Mouse (Mus musculus) lung, embryonic 14.5 days (tissue): ENCODE results near the gene Dok1. TPM values are rescaled to one million over a fixed set of nuclear protein-coding genes. Genes with fewer than 3 reads are reported as not detected.

Source experiments
- ATAC-seq: fragments of 200-750 bp; cut with Nextera tagmentation; 2 replicates; pipeline ENCODE4 v1.8.0; 2017; ENCODE audit warnings: mild to moderate bottlenecking, moderate TSS enrichment, moderate library complexity; ENCODE audit not compliant: insufficient read depth
- DNase-seq: peaks from one replicate; pipeline ENCODE4 v3.0.0-alpha.2; 2015
- H3K27ac ChIP-seq: fragments of 300-500 bp; sonication (generic); 2 replicates; pipeline ENCODE4 v1.5.1; 2014; ENCODE audit warnings: low read depth, mild to moderate bottlenecking, moderate library complexity
- H3K27me3 ChIP-seq: fragments of 300-500 bp; sonication (generic); 2 replicates; pipeline ENCODE4 v1.6.1; 2014; ENCODE audit warnings: low read length, control low read depth; ENCODE audit not compliant: insufficient read depth
- H3K36me3 ChIP-seq: fragments of 300-500 bp; sonication (generic); 2 replicates; pipeline ENCODE4 v1.6.1; 2014; ENCODE audit warnings: control low read depth; ENCODE audit not compliant: insufficient read depth
- H3K4me1 ChIP-seq: fragments of 300-500 bp; sonication (generic); 2 replicates; pipeline ENCODE4 v1.6.1; 2014; ENCODE audit warnings: antibody characterized with exemption, control low read depth; ENCODE audit not compliant: insufficient read depth
- H3K4me2 ChIP-seq: fragments of 300-500 bp; sonication (generic); 2 replicates; pipeline ENCODE4 v1.6.1; 2014; ENCODE audit warnings: mild to moderate bottlenecking
- H3K4me3 ChIP-seq: fragments of 300-500 bp; sonication (generic); 2 replicates; pipeline ENCODE4 v1.5.1; 2014; ENCODE audit warnings: low read depth, low read length
- H3K9ac ChIP-seq: fragments of 300-500 bp; sonication (generic); 2 replicates; pipeline ENCODE4 v1.6.1; 2014
- H3K9me3 ChIP-seq: fragments of 300-500 bp; sonication (generic); 2 replicates; pipeline ENCODE4 v1.6.1; 2016; ENCODE audit warnings: low read depth, low read length, control low read depth
- CTCF ChIP-seq: IDR thresholded peaks from 2 replicates; pipeline ENCODE4 v1.5.1; 2016; ENCODE audit warnings: antibody characterized with exemption, low read depth
- WGBS: fragments of 180-500 bp; shearing (Covaris S2); extraction: QIAGEN DNeasy Blood & Tissue Kit; methylation state at CpG from one replicate; pipeline ENCODE4 v1.1.7; 2014; 5-methylcytosine and 5-hydroxymethylcytosine counted together
- polyA plus RNA-seq: library from polyadenylated mRNA; unstranded; fragments of >200 nt; fragmentation: Nextera tagmentation; extraction: Ambion mirVana; gene quantifications from 2 replicates; pipeline ENCODE4 v1.2.1, GENCODE M21; 2014

Gene Dok1
- polyA plus RNA-seq, 1 experiment from 2014 or later = 12.0 TPM

DNA sequence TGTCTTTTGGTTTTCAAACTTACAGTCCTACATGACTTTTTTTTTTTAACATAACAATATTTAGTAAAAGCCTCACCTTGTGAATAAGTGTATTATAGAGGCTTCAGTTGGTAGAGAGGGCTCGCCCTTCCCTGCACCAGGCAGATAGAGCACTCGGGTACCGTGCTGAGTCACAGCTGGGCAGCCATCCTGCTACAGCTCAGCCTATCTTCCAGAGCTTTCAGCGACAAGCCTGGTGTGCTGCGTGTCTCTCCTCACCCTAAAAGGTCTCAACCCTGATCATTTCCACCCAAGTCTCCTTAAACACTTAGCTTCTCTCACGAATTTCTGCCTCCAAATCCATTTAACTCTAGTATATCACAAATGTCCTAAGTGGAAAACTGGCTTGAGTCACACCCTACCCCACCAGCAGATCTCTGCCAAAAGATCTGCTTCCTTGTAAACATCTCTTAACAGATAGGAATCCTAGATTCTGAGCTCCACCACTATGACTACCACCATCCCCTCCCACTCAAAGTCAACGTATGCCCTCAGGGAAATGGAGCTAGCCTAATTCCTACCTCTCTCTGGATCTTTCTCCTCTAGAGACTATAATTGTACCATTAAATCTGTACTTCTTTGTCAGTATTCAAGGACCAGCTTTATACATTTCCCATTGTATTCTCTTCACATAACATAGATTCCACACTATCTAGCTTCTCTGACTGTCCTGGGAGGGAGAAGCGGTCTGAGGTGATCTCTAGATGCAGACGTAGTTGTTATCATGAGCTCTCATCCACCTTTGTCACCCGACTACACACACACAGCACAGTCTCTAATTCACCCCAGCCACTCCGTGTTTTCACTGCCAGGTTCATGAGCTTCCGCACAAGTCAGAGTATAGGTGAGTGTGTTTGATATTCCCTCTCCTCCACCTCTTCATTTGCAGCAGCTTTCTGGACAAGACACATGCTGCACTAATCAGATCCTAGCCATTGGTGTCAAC lies 18.5 kb downstream of the Dok1 start:
- peak; percentile 69; the same call in 1 of the 2 replicates for ATAC-seq
- H3K9me3 ChIP-seq = no peaks in the 10 kb centered on the region
- H3K9ac ChIP-seq = no peak overlapping the region
- H3K4me1 ChIP-seq = 0 out of 2 replicates have a peak, but pooled peaks cover 5% of the 10 kb centered on the region
- 51% methylated on average over 12 of the region's 12 CpGs for WGBS
- H3K27me3 ChIP-seq = no peaks in the 10 kb centered on the region
- H3K27ac ChIP-seq = no peak overlapping the region; the same call in 1 of the 2 replicates
- no peak for TF ChIP-seq CTCF
- no peak overlapping the region for H3K4me3 ChIP-seq
- DNase-seq = no peak
- no peak overlapping the region for H3K4me2 ChIP-seq
- H3K36me3 ChIP-seq = no peaks in the 10 kb centered on the region

DNA sequence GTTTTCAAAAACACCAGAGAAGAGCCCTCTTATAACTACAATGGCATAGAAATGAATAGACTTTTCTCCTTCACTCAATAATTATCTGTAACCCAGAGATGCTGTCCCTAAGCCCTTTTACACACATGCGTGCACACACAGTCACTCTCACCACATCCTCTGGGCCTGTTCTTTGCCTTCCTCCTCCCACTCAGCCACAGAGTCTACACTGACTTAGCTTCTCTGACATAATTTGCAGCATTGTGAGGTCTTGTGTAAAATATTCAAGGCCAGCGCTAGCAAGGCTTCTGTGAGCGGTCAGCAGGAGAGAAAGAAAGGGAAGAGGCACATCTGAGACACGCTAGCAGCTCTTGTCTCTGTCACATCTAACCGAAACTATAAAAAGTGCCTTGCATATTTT lies 19.8 kb downstream of the Dok1 start:
- no peak for TF ChIP-seq CTCF
- 70% methylated on average over 5 of the region's 5 CpGs for WGBS

DNA sequence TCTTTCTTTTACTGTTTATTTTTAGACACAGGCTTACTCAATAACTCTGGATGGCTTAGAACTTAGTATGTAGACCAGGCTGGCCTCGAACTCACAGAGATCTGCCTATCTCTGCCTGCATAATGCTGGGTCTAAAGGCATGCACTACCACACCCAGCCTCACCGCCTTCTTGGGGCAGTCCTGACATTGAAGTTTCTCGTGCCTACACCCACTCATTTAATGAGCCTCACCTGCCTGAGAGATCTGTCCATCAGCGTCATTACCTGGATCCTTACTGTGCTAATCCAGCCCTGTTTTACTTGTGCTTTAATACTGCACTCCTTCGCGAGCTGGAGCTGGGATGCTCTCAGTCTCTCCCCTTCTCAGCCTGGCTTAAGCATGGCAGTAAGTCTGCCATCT lies 21.5 kb downstream of the Dok1 start:
- 0 out of 2 replicates have a peak, but pooled peaks cover 5% of the 10 kb centered on the region for H3K4me1 ChIP-seq
- no peak overlapping the region for H3K4me2 ChIP-seq
- ATAC-seq (no peak), DNase-seq (no peak)
- H3K9me3 ChIP-seq = no peaks in the 10 kb centered on the region
- no peak overlapping the region for H3K27ac ChIP-seq
- no peak overlapping the region for H3K4me3 ChIP-seq
- no peak for TF ChIP-seq CTCF
- H3K27me3 ChIP-seq = no peaks in the 10 kb centered on the region
- no peaks in the 10 kb centered on the region for H3K36me3 ChIP-seq
- H3K9ac ChIP-seq = no peak overlapping the region
- 78% methylated on average over 6 of the region's 6 CpGs for WGBS

More for the DNA sequence above, 19.8 kb downstream of the Dok1 start:
- no peak for DNase-seq
- no peak for ATAC-seq
- no peaks in the 10 kb centered on the region for H3K9me3 ChIP-seq
- no peak overlapping the region for H3K4me2 ChIP-seq
- no peaks in the 10 kb centered on the region for H3K36me3 ChIP-seq
- H3K4me1 ChIP-seq = 0 out of 2 replicates have a peak, but pooled peaks cover 5% of the 10 kb centered on the region
- no peak overlapping the region for H3K4me3 ChIP-seq
- no peak overlapping the region for H3K9ac ChIP-seq
- no peak overlapping the region; the same call in 1 of the 2 replicates for H3K27ac ChIP-seq
- no peaks in the 10 kb centered on the region for H3K27me3 ChIP-seq

DNA sequence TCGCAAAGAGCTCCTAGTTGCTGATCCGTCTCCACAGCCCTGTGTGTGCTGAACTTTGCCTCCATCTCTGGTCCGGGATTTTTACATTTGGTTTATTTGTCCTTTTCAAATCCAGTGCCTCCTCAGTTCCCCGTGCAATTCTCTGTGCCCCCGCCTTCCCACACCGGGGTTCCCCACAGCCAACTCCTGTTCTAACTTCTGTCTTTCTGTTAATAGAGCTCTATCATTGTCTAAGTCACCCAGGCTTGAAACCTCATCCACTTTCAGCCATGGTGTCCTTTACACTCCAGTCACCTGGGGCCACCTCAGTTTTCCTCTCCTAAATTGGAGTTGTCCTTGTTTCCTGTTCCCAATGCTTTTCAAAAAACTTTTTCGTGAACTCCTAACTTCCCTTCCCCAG lies 22.0 kb downstream of the Dok1 start:
- no peak overlapping the region for H3K9ac ChIP-seq
- no peak for ATAC-seq

DNA sequence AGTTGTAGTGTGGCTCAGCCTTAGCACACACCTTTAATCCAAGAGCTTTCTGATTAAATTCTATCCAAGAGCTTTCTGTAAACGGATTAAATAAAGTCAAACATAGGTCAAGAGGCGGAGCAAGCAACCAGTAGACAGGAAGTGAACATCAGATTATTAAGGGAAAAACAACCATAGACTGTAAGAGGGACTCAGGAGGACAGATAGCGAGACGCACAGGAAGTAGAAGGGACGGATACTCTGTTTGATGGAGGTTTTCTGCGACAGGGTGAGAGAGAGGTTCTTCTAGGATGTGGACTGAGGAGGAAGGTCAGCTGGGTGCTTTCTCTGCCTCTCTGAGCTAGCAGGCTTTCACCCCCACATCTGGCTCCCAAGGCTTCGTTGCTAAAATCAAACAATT lies 23.3 kb downstream of the Dok1 start:
- ATAC-seq = no peak
- H3K4me3 ChIP-seq = no peak overlapping the region
- WGBS = 29% methylated on average over 7 of the region's 7 CpGs

More for the DNA sequence above, 22.0 kb downstream of the Dok1 start:
- Histone ChIP-seq H3K4me1 (0 out of 2 replicates have a peak, but pooled peaks cover 5% of the 10 kb centered on the region), H3K9me3 (no peaks in the 10 kb centered on the region), H3K27me3 (no peaks in the 10 kb centered on the region), H3K4me3 (no peak overlapping the region), H3K4me2 (no peak overlapping the region), H3K27ac (no peak overlapping the region), H3K36me3 (no peaks in the 10 kb centered on the region)
- WGBS = 82% methylated on average over 7 of the region's 7 CpGs
- no peak for DNase-seq
- TF ChIP-seq CTCF = no peak

DNA sequence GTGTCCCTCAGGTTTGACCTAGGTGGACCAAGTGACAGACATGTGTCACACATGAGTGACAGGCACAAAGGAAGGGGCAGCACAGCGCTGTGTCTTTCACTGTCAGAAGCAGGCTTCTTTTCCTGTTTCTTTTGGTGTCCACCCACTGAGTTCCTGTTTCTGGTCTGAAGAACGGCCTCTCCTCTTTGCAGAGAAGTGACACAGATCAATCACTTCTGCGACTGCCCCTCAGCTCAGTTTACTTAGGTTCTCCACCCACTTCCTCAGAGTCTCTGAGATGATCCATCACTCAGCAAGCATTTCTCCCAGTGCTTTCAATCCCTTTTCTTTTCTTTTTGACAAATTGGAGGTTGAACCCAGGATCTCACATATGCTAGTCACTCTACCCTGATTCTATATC lies 24.6 kb downstream of the Dok1 start:
- no peak overlapping the region for H3K27ac ChIP-seq
- TF ChIP-seq CTCF = no peak
- peaks cover 5% of the 10 kb centered on the region; the same call in 1 of the 2 replicates for H3K4me1 ChIP-seq
- 35% methylated on average over 3 of the region's 3 CpGs for WGBS
- H3K36me3 ChIP-seq = no peaks in the 10 kb centered on the region
- ATAC-seq = no peak
- no peak overlapping the region for H3K4me3 ChIP-seq
- H3K9me3 ChIP-seq = no peaks in the 10 kb centered on the region
- no peak overlapping the region for H3K9ac ChIP-seq
- no peak overlapping the region for H3K4me2 ChIP-seq
- peak; percentile 39 for DNase-seq
- H3K27me3 ChIP-seq = no peaks in the 10 kb centered on the region

More for the DNA sequence above, 23.3 kb downstream of the Dok1 start:
- Histone ChIP-seq H3K36me3 (no peaks in the 10 kb centered on the region), H3K27ac (no peak overlapping the region), H3K27me3 (no peaks in the 10 kb centered on the region), H3K4me2 (no peak overlapping the region; the same call in 1 of the 2 replicates), H3K9ac (no peak overlapping the region), H3K4me1 (0 out of 2 replicates have a peak, but pooled peaks cover 5% of the 10 kb centered on the region), H3K9me3 (no peaks in the 10 kb centered on the region)
- DNase-seq = peak; percentile 6
- TF ChIP-seq CTCF = no peak

DNA sequence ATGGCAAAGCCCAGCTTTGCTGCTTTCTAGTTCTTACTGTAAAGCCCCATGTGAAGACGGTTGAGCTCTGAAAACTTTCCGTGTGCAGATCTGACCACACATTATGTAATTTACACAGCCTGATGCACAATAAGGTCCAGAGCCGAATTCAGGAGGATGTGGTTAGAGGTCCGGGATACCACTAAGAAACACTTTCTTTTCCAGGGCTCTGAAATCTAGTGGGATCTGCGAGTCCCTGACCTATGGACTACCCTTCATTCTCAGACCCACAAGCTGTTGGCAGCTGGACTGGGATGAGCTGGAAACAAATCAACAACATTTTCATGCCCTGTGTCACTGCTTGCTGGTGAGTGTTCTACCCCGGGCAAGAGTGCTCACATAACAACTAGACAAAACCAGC lies 27.2 kb downstream of the Dok1 start:
- ATAC-seq (no peak), DNase-seq (no peak)
- Histone ChIP-seq H3K27ac (no peak overlapping the region), H3K27me3 (no peaks in the 10 kb centered on the region), H3K9ac (no peak overlapping the region), H3K4me3 (no peak overlapping the region), H3K36me3 (no peaks in the 10 kb centered on the region), H3K4me2 (no peak overlapping the region), H3K9me3 (no peaks in the 10 kb centered on the region), H3K4me1 (peaks cover 5% of the 10 kb centered on the region; the same call in 1 of the 2 replicates)
- TF ChIP-seq CTCF = no peak
- 74% methylated on average over 6 of the region's 6 CpGs for WGBS
